Mouse (Mus musculus) forebrain, postnatal 0 days (tissue): Measurements from ENCODE around the gene Gria1. TPM values are rescaled to one million over a fixed set of nuclear protein-coding genes. Genes with fewer than 3 reads are reported as not detected.

Source experiments
- ATAC-seq: fragments of 200-750 bp; cut with Nextera tagmentation; 2 replicates; pipeline ENCODE4 v1.8.0; 2017; ENCODE audit warnings: mild to moderate bottlenecking, moderate library complexity
- DNase-seq: peaks from one replicate; pipeline ENCODE4 v3.0.0-alpha.2; 2015
- H3K27ac ChIP-seq: fragments of 300-500 bp; sonication (generic); 2 replicates; pipeline ENCODE4 v1.5.1; 2014; ENCODE audit warnings: low read depth, mild to moderate bottlenecking, antibody characterized with exemption, low read length, moderate library complexity, mixed read lengths
- H3K27me3 ChIP-seq: fragments of 300-500 bp; sonication (generic); 2 replicates; pipeline ENCODE4 v1.6.1; 2014; ENCODE audit warnings: mild to moderate bottlenecking, low read length, mixed read lengths; ENCODE audit not compliant: insufficient read depth
- H3K36me3 ChIP-seq: fragments of 300-500 bp; sonication (generic); 2 replicates; pipeline ENCODE4 v1.6.1; 2014; ENCODE audit warnings: mild to moderate bottlenecking, moderate library complexity; ENCODE audit not compliant: insufficient read depth
- H3K4me1 ChIP-seq: fragments of 300-500 bp; sonication (generic); 2 replicates; pipeline ENCODE4 v1.6.1; 2014; ENCODE audit warnings: antibody characterized with exemption; ENCODE audit not compliant: insufficient read depth
- H3K4me2 ChIP-seq: fragments of 300-500 bp; sonication (generic); 2 replicates; pipeline ENCODE4 v1.6.1; 2014; ENCODE audit warnings: low read depth, mild to moderate bottlenecking, moderate library complexity
- H3K4me3 ChIP-seq: fragments of 300-500 bp; sonication (generic); 2 replicates; pipeline ENCODE4 v1.5.1; 2014; ENCODE audit warnings: low read depth, low read length, mixed read lengths
- H3K9ac ChIP-seq: fragments of 300-500 bp; sonication (generic); 2 replicates; pipeline ENCODE4 v1.6.1; 2014; ENCODE audit warnings: mild to moderate bottlenecking
- H3K9me3 ChIP-seq: fragments of 300-500 bp; sonication (generic); 2 replicates; pipeline ENCODE4 v1.6.1; 2016; ENCODE audit warnings: low read length
- CTCF ChIP-seq: sonication (generic); IDR thresholded peaks from 2 replicates; pipeline ENCODE4 v1.5.1; 2016; ENCODE audit warnings: antibody characterized with exemption, control low read depth, low read depth
- WGBS: fragments of 180-500 bp; shearing (Covaris S2); extraction: QIAGEN DNeasy Blood & Tissue Kit; methylation state at CpG from one replicate; pipeline ENCODE4 v1.1.7; 2014; 5-methylcytosine and 5-hydroxymethylcytosine counted together
- polyA plus RNA-seq: library from polyadenylated mRNA; unstranded; fragments of >200 nt; fragmentation: Nextera tagmentation; extraction: Ambion mirVana; gene quantifications from 2 replicates; pipeline ENCODE4 v1.2.1, GENCODE M21; 2015
- total RNA-seq: library from RNA; depleted of rRNA; stranded (reverse); fragments of >200 nt; gene quantifications from 2 replicates; pipeline ENCODE4 v1.2.3, GENCODE M21; 2014

The Gria1 gene
- total and polyA plus RNA-seq, 2 experiments from 2014 or later: 92.7 to 121 TPM

DNA sequence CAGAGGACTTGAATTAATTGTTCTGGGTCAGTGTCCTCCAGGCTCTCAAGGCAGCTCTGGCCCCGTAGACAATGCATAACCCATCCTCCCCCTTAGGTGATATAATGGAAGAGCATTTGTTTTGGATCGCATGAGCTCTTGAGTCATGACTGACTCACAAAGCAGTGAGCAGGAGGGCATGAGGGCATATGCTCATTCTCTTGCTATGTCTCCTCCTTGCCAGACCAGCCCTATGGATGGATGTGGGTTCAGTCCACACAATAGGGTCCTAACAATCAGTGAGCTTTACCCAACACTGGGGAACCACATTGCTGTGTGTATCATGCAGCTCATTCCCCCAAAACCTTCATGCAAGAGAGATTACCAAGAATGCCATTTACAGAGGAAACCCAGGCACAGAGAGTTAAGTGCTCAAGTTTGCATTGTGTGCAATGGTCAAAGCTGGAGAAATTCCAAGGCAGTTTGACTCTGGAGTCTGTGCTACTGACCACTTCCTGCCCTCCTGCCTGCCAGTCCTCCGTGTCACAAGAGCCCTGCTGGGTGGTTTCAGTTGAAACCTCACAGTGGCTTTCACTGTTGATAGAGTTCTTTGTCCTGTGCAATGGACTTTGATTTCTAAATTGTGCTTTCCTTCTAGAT lies 80.2 kb downstream of the Gria1 start:
- ATAC-seq (no peak), DNase-seq (no peak)
- H3K4me3 ChIP-seq: no peak overlapping the region
- H3K27me3 ChIP-seq: no peaks in the 10 kb centered on the region
- no peak overlapping the region for H3K27ac ChIP-seq
- H3K9me3 ChIP-seq: no peaks in the 10 kb centered on the region
- H3K9ac ChIP-seq: no peak overlapping the region
- 79% methylated on average over 3 of the region's 3 CpGs for WGBS
- 0 out of 2 replicates have a peak, but pooled peaks cover 5% of the 10 kb centered on the region for H3K4me1 ChIP-seq
- H3K36me3 ChIP-seq: no peaks in the 10 kb centered on the region
- no peak for TF ChIP-seq CTCF
- no peak overlapping the region for H3K4me2 ChIP-seq

DNA sequence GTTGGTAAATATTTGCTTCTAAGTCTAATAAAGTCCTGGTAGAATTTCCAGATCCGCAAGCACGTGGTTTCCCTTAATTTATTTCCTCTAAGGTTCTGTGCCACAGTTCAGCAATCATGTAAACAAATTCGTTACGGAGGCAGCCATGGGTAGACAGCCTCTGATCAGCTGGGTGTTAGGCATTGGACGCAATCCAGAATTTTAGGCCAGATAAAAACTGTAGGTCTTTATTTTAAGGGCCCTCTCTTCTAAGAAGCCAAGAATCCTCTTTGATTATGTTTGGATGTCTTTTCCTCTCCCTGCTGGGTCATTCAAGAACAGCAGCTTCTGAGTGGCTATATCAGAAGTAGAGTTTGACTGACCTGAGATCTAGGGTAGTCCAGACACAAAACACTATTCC lies 89.3 kb downstream of the Gria1 start:
- 57% methylated on average over 5 of the region's 5 CpGs for WGBS
- Histone ChIP-seq H3K36me3 (no peaks in the 10 kb centered on the region), H3K4me3 (no peak overlapping the region), H3K9ac (no peak overlapping the region), H3K4me1 (no peaks in the 10 kb centered on the region), H3K4me2 (no peak overlapping the region), H3K9me3 (no peaks in the 10 kb centered on the region), H3K27ac (no peak overlapping the region), H3K27me3 (no peaks in the 10 kb centered on the region)
- ATAC-seq (no peak), DNase-seq (no peak)
- TF ChIP-seq CTCF: no peak

DNA sequence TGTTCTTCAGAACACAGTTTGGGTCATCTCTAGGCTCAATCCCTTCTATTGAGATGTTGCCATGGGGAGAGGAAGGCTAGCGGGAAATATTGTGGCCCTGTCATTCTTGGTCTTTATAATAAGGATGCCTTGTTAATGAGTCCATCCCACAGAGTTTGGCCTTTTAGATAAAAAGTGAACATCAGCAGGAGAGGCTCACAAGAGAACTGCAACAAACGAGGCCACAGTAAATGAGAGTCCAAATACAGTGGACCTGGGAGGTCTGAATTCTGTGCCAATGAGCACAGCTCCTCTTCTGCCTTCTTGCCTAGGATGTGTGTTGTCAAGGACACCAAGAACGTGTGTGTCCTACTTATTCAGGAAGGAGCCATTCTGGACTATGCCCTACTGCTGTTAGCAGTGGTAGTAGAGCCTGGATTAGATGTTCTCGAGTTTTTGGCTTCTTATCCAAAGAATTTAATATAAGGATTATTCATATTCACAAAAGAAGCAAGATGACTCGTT lies 92.6 kb downstream of the Gria1 start:
- no peaks in the 10 kb centered on the region for H3K4me1 ChIP-seq
- WGBS: 64% methylated on average over 5 of the region's 5 CpGs
- H3K9ac ChIP-seq: no peak overlapping the region
- H3K9me3 ChIP-seq: no peaks in the 10 kb centered on the region
- peak; percentile 8; the same call in 1 of the 2 replicates for ATAC-seq
- no peaks in the 10 kb centered on the region for H3K36me3 ChIP-seq
- H3K27ac ChIP-seq: no peak overlapping the region
- no peak overlapping the region for H3K4me2 ChIP-seq
- no peak overlapping the region for H3K4me3 ChIP-seq
- no peak for DNase-seq
- TF ChIP-seq CTCF: no peak
- H3K27me3 ChIP-seq: no peaks in the 10 kb centered on the region

DNA sequence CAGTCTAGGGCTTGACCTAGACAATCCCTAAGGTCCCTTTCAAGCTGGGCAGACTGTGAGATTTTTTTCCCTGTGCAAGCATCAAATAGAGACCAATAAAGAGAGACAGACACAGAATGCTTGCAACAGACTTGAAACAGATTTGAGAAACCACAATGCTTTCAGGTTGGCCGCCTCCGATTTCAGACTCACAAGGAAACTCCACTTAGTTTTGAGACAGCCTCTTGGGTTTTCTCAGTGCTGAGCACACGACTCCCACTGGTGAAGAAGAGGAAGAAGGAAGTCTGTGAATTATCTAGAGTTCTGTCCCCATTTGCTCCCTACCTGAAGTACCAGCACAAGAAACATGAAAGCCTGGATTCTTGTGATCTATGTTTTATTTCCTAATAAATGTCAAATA lies 94.5 kb downstream of the Gria1 start:
- WGBS: 81% methylated on average over 3 of the region's 3 CpGs
- Histone ChIP-seq H3K27me3 (no peaks in the 10 kb centered on the region), H3K9ac (no peak overlapping the region), H3K4me2 (no peak overlapping the region), H3K4me1 (no peaks in the 10 kb centered on the region), H3K36me3 (no peaks in the 10 kb centered on the region), H3K4me3 (no peak overlapping the region), H3K27ac (no peak overlapping the region), H3K9me3 (no peaks in the 10 kb centered on the region)
- DNase-seq: no peak
- no peak for ATAC-seq
- no peak for TF ChIP-seq CTCF

DNA sequence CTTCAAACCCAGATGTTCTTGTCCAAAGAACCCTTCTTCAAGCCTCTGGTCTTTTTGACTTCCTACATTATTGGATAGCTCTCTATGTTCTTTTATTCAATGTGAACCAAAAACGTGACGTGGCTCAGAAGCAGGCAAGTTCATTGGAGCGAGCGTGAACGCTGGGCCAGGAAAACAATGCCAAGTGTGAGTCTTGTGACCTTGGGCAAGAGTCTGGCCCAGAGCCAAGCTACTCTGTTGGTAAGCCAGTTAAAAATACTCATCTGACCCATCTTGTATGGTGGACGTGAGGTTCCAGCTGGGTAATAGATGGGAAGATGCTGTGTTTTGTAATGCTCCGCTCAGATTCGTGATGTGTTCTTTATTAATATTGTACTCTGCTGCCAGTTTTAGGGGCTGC lies 101.2 kb downstream of the Gria1 start:
- Histone ChIP-seq H3K9ac (no peak overlapping the region), H3K27ac (no peak overlapping the region), H3K4me1 (no peaks in the 10 kb centered on the region), H3K9me3 (no peaks in the 10 kb centered on the region), H3K4me3 (no peak overlapping the region), H3K27me3 (no peaks in the 10 kb centered on the region), H3K36me3 (no peaks in the 10 kb centered on the region), H3K4me2 (no peak overlapping the region)
- no peak for TF ChIP-seq CTCF
- 52% methylated on average over 8 of the region's 8 CpGs for WGBS
- no peak for ATAC-seq
- no peak for DNase-seq

DNA sequence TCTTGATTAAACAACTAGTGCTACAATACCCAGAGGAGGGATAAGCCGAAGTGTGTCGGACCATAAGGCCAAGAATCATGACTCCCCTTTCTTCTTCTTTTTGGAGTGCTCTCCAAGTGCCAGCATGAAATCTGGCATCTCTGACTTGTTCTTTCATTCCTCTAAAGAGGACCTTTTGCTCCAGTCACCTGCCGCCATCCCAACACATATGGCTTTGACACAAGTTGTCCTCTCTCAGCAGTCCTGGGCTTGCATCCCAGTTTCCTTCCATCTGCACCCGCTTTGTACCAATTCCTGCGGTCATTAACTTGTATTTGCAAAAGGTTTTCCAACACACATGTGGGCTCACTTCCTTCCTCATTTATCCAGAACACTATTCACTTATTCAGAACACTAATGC lies 103.2 kb downstream of the Gria1 start:
- WGBS: 74% methylated on average over 5 of the region's 5 CpGs
- Histone ChIP-seq H3K27ac (no peak overlapping the region), H3K4me1 (no peaks in the 10 kb centered on the region), H3K36me3 (no peaks in the 10 kb centered on the region), H3K4me2 (no peak overlapping the region), H3K27me3 (no peaks in the 10 kb centered on the region), H3K9ac (no peak overlapping the region), H3K9me3 (no peaks in the 10 kb centered on the region), H3K4me3 (no peak overlapping the region)
- DNase-seq (no peak), ATAC-seq (no peak)
- TF ChIP-seq CTCF: no peak

DNA sequence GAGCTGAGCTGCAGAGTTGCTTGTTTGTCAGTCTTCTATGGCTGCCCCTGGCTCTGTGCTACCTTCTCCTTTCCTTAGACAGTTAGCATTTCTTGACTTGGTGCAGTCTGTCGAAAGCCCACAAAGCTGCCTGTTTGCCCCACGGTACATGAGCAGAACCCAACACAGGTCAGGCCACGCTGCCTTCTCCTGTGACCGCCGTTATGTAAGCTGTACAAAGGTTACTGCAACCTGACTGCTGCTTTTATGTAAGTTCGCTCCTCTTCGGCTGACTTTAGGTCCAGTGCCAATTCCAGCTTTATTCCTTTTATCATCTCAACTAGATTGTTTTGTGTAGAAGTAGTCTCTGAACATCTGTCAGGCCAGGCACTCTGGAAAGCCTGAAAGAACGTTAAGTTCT lies 115.9 kb downstream of the Gria1 start:
- H3K4me2 ChIP-seq: no peak overlapping the region

More for the DNA sequence above, 115.9 kb downstream of the Gria1 start:
- Histone ChIP-seq H3K36me3 (no peaks in the 10 kb centered on the region), H3K4me1 (no peaks in the 10 kb centered on the region), H3K27ac (no peak overlapping the region), H3K4me3 (no peak overlapping the region), H3K9ac (no peak overlapping the region), H3K27me3 (no peaks in the 10 kb centered on the region), H3K9me3 (no peaks in the 10 kb centered on the region)
- TF ChIP-seq CTCF: no peak
- ATAC-seq: no peak
- WGBS: 81% methylated on average over 8 of the region's 8 CpGs
- no peak for DNase-seq
